Mouse (Mus musculus) embryonic fibroblast, embryonic 13.5 days (primary cell): Measurements from ENCODE around the gene Tbxas1. TPM values are rescaled to one million over a fixed set of nuclear protein-coding genes. Genes with fewer than 3 reads are reported as not detected.

Experiments used
- H3K27ac ChIP-seq: 2 replicates; pipeline ENCODE4 v1.5.1; 2012; ENCODE audit warnings: low read length, control low read depth, inconsistent platforms; ENCODE audit not compliant: insufficient read depth
- H3K4me1 ChIP-seq: 2 replicates; pipeline ENCODE4 v1.6.1; 2011; ENCODE audit warnings: low read length; ENCODE audit not compliant: control insufficient read depth, insufficient read depth
- H3K4me3 ChIP-seq: 2 replicates; pipeline ENCODE4 v1.5.1; 2011; ENCODE audit warnings: mild to moderate bottlenecking, control low read depth, low read length; ENCODE audit not compliant: insufficient read depth
- CTCF ChIP-seq: IDR thresholded peaks from 2 replicates; pipeline ENCODE4 v1.5.1; 2011; ENCODE audit warnings: mild to moderate bottlenecking, control low read depth, low read length, moderate library complexity, borderline replicate concordance; ENCODE audit not compliant: insufficient read depth
- POLR2A ChIP-seq: IDR thresholded peaks from 2 replicates; pipeline ENCODE4 v1.6.1; 2011; ENCODE audit warnings: low read depth, mild to moderate bottlenecking, control low read depth, low read length, moderate library complexity
- polyA plus RNA-seq: library from polyadenylated mRNA; stranded (reverse); fragments of >200 nt; gene quantifications from 2 replicates; pipeline ENCODE4 v1.2.4, GENCODE M21; 2011; ENCODE audit warnings: low read depth; ENCODE audit not compliant: missing spikeins, insufficient read length

Gene Tbxas1
- polyA plus RNA-seq, 1 experiment = 0.86 TPM

DNA sequence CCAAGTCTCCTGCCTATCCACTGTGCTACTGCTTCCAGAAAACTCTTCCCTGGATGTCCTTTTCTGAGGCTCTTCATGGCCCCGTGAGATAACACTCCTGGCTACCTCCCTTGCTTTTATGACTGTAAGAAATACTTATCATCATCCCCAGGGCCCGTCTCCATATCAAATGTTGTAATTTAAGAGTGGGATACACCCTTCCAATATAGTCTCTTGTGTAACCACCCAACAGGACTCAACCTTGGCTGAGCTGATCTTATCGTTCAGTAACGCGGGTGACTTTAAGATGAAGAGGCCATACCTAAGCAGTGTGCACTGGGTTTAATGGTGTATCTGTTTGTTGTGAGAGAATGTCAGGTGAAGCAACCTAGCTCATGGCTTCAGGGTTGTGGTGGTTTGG, 91.6 kb downstream of the Tbxas1 start:
- Histone ChIP-seq H3K4me1 (peaks cover 4% of the 10 kb centered on the region; the same call in 1 of the 2 replicates), H3K4me3 (no peak overlapping the region), H3K27ac (no peak overlapping the region)
- no peak for TF ChIP-seq POLR2A
- no peak for TF ChIP-seq CTCF

DNA sequence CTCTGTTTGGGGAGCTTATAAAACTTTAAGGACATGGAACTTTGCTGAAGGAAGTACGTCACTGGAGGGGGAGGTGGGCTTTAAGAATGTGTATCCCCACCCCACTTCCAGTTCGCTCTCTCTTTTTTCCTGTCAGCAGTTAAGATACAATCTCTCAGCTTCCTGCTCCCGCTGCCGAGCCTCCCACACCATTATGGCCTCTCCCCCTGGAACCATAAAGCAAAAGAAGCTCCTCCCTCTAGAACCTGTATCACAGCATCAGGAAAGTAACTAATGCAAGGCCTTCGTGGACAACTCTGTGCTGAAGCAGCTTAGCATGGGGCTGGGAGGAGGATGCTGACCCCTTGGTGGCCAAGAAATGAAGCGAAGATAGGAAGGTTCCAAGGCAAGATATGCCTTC, 92.1 kb downstream of the Tbxas1 start:
- H3K4me1 ChIP-seq = 0 out of 2 replicates have a peak, but pooled peaks cover 2% of the 10 kb centered on the region
- H3K4me3 ChIP-seq = no peak overlapping the region
- no peak overlapping the region for H3K27ac ChIP-seq
- TF ChIP-seq CTCF (no peak), POLR2A (no peak)

DNA sequence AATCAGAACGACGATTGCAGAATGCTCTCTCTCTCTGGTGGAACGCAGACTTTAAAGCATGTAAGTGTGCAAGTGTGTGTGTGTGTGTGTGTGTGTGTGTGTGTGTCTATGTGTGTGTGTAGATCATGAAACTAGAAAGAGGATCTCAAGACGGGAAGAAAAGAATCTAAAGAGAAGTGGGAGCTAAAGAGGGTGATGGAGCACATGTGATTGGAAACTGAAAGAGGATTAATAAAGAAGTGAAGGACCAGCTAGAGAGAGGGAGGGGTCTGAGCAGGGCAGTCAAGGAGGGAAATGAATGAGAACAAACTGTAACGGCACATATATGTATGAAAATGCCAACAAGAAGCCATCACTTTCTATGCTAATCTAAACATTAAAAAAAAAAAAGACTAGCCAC, 92.8 kb downstream of the Tbxas1 start:
- 0 out of 2 replicates have a peak, but pooled peaks cover 2% of the 10 kb centered on the region for H3K4me1 ChIP-seq
- no peak for TF ChIP-seq CTCF
- no peak for TF ChIP-seq POLR2A

DNA sequence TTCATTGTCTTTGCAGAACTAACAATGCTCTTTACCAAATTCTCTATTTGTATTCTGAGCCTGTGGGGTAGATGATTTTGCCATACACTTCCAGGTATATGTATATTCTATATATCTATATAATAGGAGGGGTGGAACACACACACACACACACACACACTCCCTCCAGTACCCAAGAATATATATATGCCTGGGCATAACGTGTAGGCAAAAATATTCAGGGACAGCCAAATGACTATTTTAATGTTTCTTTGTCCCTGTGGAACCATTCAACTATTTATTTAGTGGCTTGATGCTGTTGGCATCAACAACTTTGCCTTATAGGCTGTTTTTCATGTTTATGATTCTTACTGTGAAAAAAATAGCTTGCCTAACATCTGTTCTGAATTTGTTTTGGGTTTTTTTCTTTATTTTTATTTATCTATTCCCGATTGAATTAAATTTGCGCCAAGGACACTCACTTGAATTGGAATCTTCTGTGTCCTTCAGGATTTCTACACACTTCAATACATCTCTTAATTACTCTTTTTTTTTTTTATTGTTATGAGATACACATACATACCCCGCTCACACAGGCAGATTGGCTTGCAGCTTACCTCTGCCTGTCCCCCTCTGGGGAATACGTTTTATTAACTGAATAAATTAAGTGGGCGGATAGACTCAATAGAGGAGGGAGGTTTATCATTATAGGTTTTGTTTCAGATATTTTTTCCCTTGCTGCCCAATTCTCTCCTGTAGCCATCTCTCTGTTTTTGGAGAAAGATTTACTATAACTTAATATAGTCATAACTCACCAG, 94.9 kb downstream of the Tbxas1 start:
- no peak for TF ChIP-seq CTCF
- no peak for TF ChIP-seq POLR2A
- 0 out of 2 replicates have a peak, but pooled peaks cover 2% of the 10 kb centered on the region for H3K4me1 ChIP-seq

More for the DNA sequence above, 92.8 kb downstream of the Tbxas1 start:
- Histone ChIP-seq H3K27ac (no peak overlapping the region), H3K4me3 (no peak overlapping the region)

DNA sequence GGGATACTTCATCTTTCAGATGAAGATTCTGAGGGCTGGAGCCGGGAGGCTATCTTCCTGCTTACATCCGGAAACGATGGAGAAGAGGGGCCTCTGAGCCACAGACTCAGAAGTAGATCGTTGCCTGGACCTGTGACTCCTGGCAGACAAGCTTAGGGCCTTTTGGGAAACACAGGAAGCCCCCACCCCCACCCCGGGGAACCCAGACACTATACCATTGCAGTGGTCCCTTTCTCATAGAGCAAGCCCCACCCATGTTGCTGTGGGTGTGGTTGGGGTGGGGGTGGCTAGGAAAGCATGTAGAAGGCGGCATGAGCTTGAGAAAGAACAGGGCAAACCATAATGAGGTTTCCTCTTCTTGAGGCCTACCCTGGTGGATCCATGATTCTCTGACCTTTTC, 95.6 kb downstream of the Tbxas1 start:
- H3K4me3 ChIP-seq = no peak overlapping the region
- H3K4me1 ChIP-seq = no peaks in the 10 kb centered on the region
- no peak overlapping the region for H3K27ac ChIP-seq
- TF ChIP-seq POLR2A (no peak), CTCF (no peak)

More for the DNA sequence above, 94.9 kb downstream of the Tbxas1 start:
- Histone ChIP-seq H3K27ac (no peak overlapping the region), H3K4me3 (no peak overlapping the region)

DNA sequence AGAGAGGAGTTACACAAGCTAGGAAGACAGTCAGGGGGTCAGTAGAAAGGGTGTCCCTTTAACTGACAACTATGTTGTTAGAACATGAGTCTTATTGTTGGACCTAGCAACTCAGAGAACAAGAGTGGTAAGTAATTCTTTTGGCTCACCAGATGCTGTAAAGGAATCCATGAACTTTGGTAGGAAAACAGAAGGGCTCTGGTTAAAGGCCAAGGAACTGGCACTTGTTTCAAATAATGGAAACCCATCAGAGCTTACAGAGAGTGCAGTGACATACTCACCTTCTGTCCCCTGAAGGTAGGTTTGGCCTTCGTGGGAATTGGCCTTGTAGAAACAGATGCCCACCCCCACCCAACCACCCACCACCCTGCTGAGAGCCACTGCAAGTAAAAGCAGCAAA, 97.6 kb downstream of the Tbxas1 start:
- Histone ChIP-seq H3K4me3 (no peak overlapping the region), H3K4me1 (no peaks in the 10 kb centered on the region), H3K27ac (no peak overlapping the region)
- no peak for TF ChIP-seq CTCF
- TF ChIP-seq POLR2A = no peak

DNA sequence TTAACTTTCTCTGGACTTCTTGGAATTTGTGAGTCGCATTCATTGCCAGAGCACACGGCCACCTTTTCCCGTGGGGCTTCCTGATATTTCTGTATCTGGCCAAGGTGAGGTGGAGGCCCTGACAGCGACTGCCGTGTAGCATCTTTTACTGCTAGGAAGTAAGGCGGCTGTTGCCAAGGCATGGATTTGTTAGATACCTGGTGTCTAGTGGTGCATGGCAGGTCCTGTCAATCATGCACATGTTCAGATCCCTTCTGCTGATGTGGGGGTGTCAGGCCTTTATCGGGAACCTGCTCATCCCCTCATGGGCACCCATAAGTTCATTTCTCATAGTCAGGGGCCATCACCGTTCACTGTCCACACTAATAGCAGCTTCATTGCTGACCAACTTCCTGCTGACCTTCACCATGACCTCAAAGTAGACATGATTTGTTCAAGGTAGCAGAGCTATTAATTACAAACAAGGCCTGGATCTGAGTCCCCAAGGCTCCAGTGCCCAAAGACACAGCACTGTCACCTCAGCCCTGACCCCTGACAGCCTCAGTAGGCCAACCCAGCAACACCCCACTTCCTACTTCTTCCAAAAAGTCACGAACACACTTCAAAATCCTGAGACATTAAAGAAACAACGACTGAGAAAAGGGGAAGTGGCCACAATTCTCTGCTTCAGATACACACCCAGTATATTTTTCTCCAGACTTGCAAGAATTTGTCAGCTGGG, 98.4 kb downstream of the Tbxas1 start:
- TF ChIP-seq CTCF (no peak), POLR2A (no peak)
- Histone ChIP-seq H3K4me3 (no peak overlapping the region), H3K27ac (no peak overlapping the region), H3K4me1 (no peaks in the 10 kb centered on the region)

DNA sequence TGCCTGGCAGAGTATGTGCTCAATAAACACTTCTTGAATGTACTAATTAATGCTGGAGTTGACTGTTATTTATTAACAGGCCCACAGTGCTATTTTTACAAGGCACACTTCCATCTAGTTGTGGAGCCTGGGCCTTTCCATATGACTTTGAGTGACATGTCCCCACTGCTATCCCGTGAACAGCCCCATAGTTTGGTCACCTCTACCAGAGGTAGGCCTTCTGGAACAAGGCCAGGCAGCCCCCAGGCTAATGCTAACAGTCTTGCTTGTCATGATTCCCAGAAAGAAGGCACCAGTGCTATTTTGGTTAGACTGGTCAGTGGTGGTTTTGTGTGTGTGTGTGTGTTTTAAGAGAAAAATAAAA, 98.9 kb downstream of the Tbxas1 start:
- H3K4me3 ChIP-seq = no peak overlapping the region
- no peaks in the 10 kb centered on the region for H3K4me1 ChIP-seq
- H3K27ac ChIP-seq = no peak overlapping the region
- TF ChIP-seq CTCF = no peak
- no peak for TF ChIP-seq POLR2A

DNA sequence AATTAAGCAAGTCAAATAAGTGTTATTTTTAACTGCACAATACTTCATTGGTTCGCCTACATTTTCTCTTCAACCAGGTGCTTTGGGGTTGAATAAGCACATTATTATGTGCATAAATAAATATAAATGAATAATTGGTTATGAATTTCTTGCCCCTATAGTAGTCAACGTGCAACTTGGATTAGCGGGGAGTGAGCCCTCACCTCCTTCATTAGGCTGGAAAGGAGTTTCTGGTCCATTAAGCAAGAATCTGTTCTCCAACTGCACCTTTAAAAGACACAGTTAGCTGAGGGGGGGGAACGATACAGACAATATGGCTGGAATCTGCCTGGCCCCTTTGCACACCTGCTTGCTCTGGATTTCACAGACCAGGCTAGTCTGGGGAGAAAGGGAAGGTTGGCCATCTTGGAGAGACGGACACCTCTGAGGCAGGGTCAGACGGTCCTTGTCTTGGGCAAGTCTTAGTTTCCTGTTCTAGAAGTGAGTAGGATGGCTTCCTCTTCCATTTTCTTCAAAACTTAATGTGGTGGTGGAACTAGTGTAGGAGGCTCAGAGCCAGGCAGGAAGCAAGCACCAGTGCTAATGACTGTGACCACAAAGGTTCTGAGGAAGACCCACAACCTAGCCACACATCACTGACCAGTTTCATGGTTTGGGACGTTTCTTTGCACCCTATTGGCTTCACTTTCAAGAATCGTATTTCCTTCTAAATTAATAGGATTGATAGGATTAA, 99.5 kb downstream of the Tbxas1 start:
- no peak overlapping the region for H3K27ac ChIP-seq

DNA sequence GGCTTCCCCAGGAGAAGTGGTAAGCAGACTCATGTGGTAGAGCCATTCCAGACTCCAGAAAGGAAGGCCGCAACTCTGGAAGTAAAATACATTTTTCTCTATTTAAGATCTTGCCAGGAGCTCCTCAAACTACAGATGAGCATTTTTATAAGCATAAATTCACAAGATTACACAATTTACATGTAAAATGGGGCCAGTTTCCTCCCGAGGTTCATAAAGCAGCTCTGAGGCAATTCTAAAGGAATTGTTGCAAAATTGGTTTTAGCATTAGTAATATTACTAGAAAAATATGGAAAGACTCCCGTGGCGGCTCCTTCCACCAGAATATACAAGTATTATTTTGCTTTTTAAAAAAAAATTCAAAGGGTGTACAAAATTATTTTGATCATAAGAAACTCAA, 100.7 kb downstream of the Tbxas1 start:
- Histone ChIP-seq H3K27ac (peak overlapping the region; percentile 32; the same call in 1 of the 2 replicates), H3K4me3 (no peak overlapping the region), H3K4me1 (no peaks in the 10 kb centered on the region)
- TF ChIP-seq CTCF (no peak), POLR2A (no peak)

More for the DNA sequence above, 99.5 kb downstream of the Tbxas1 start:
- H3K4me3 ChIP-seq = no peak overlapping the region
- no peaks in the 10 kb centered on the region for H3K4me1 ChIP-seq
- TF ChIP-seq POLR2A (no peak), CTCF (no peak)

DNA sequence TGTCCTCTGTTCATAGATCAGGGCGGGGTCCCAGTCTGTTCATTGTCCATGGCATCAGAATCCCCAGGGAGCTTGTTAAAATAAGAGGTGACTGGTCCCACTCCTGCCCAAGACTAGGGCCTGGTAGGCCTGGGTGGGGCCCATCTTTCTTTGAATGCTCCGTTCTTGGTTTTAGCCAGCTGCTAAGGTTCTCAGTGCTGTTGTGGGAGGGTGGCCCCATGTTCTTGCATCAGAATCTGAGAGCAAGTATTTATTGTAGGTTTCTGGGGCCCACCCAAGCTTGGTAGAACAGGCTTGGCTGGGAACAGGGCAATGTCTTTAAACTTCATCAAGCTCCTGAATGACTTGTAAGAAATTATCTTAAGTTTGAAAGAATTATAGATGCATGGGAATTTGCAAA, 101.2 kb downstream of the Tbxas1 start:
- Histone ChIP-seq H3K4me1 (no peaks in the 10 kb centered on the region), H3K27ac (no peak overlapping the region), H3K4me3 (no peak overlapping the region)
- TF ChIP-seq CTCF = no peak
- TF ChIP-seq POLR2A = no peak
